Mouse (Mus musculus) limb, embryonic 13.5 days (tissue): ENCODE data around the gene Ccdc28b. TPM values are rescaled to one million over a fixed set of nuclear protein-coding genes. Genes with fewer than 3 reads are reported as not detected.

ENCODE experiments used
- ATAC-seq: fragments of 200-750 bp; cut with Nextera tagmentation; 2 replicates; pipeline ENCODE4 v1.8.0; 2017; ENCODE audit warnings: low read depth, moderate number of reproducible peaks, moderate TSS enrichment; ENCODE audit not compliant: low FRiP score
- H3K27ac ChIP-seq: fragments of 300-500 bp; sonication (generic); 2 replicates; pipeline ENCODE4 v1.5.1; 2015; ENCODE audit warnings: inconsistent platforms, mild to moderate bottlenecking, moderate library complexity
- H3K27me3 ChIP-seq: fragments of 300-500 bp; sonication (generic); 2 replicates; pipeline ENCODE4 v1.6.1; 2015; ENCODE audit warnings: mild to moderate bottlenecking, inconsistent platforms
- H3K36me3 ChIP-seq: fragments of 300-500 bp; sonication (generic); 2 replicates; pipeline ENCODE4 v1.6.1; 2015; ENCODE audit warnings: inconsistent platforms, mild to moderate bottlenecking, moderate library complexity
- H3K4me1 ChIP-seq: fragments of 300-500 bp; sonication (generic); 2 replicates; pipeline ENCODE4 v1.6.1; 2015; ENCODE audit warnings: inconsistent platforms
- H3K4me2 ChIP-seq: fragments of 300-500 bp; sonication (generic); replicated peaks from 2 replicates; pipeline ENCODE4 v1.6.1; 2015; ENCODE audit warnings: inconsistent platforms, mild to moderate bottlenecking, moderate library complexity
- H3K4me3 ChIP-seq: fragments of 300-500 bp; sonication (generic); 2 replicates; pipeline ENCODE4 v1.5.1; 2015; ENCODE audit warnings: moderate library complexity, mild to moderate bottlenecking, inconsistent platforms
- H3K9ac ChIP-seq: fragments of 300-500 bp; sonication (generic); 2 replicates; pipeline ENCODE4 v1.6.1; 2015; ENCODE audit warnings: mild to moderate bottlenecking, inconsistent platforms
- H3K9me3 ChIP-seq: fragments of 300-500 bp; sonication (generic); 2 replicates; pipeline ENCODE4 v1.6.1; 2016; ENCODE audit warnings: inconsistent platforms
- WGBS: fragments of 180-500 bp; shearing (Covaris S2); methylation state at CpG from one replicate; pipeline ENCODE4 v1.1.7; 2015; 5-methylcytosine and 5-hydroxymethylcytosine counted together
- polyA plus RNA-seq: library from polyadenylated mRNA; unstranded; fragments of >200 nt; fragmentation: Nextera tagmentation; extraction: Ambion mirVana; gene quantifications from 2 replicates; pipeline ENCODE4 v1.2.1, GENCODE M21; 2015

The Ccdc28b gene
- polyA plus RNA-seq, 1 experiment from 2014 or later = 51.7 TPM

GRCm38 (mm10) chr4:129577688-129578087, 46.1 kb downstream of the Ccdc28b start:
- ATAC-seq = no peak
- peaks cover 8% of the 10 kb centered on the region for H3K4me1 ChIP-seq
- 82% methylated on average over 7 of the region's 7 CpGs for WGBS
- no peaks in the 10 kb centered on the region for H3K27me3 ChIP-seq
- H3K4me2 ChIP-seq = no peak overlapping the region
- no peaks in the 10 kb centered on the region for H3K36me3 ChIP-seq
- H3K9me3 ChIP-seq = no peaks in the 10 kb centered on the region
- H3K27ac ChIP-seq = no peak overlapping the region
- H3K9ac ChIP-seq = no peak overlapping the region
- no peak overlapping the region for H3K4me3 ChIP-seq

- H3K4me2 ChIP-seq = peak overlapping the region; percentile 19; the same call in 1 of the 2 replicates
- H3K9ac ChIP-seq = no peak overlapping the region; the same call in 1 of the 2 replicates
- no peak overlapping the region for H3K4me3 ChIP-seq
- H3K9me3 ChIP-seq = no peaks in the 10 kb centered on the region
- ATAC-seq = no peak
- H3K27ac ChIP-seq = no peak overlapping the region
- H3K4me1 ChIP-seq = peaks cover 8% of the 10 kb centered on the region
- H3K36me3 ChIP-seq = no peaks in the 10 kb centered on the region
- H3K27me3 ChIP-seq = no peaks in the 10 kb centered on the region
- WGBS = 35% methylated on average over 21 of the region's 21 CpGs
Observed at GRCm38 (mm10) chr4:129576863-129577491, 46.8 kb downstream of the Ccdc28b start.

- ATAC-seq = peak; percentile 66; the same call in 1 of the 2 replicates
- Histone ChIP-seq H3K27me3 (no peaks in the 10 kb centered on the region), H3K36me3 (no peaks in the 10 kb centered on the region), H3K9me3 (no peaks in the 10 kb centered on the region), H3K4me1 (peaks cover 8% of the 10 kb centered on the region), H3K4me2 (peak overlapping the region; percentile 36), H3K4me3 (no peak overlapping the region), H3K27ac (peak overlapping the region; percentile 69; the same call in 1 of the 2 replicates), H3K9ac (no peak overlapping the region)
- 24% methylated on average over 7 of the region's 8 CpGs for WGBS
Observed at GRCm38 (mm10) chr4:129575171-129575844, 48.4 kb downstream of the Ccdc28b start.

- Histone ChIP-seq H3K36me3 (no peaks in the 10 kb centered on the region), H3K27ac (no peak within 1 kb of the TSS), H3K9ac (no peak within 1 kb of the TSS), H3K4me2 (no peak within 1 kb of the TSS), H3K27me3 (no peaks in the 10 kb centered on the region), H3K4me1 (peaks cover 8% of the 10 kb centered on the region), H3K9me3 (no peaks in the 10 kb centered on the region), H3K4me3 (no peak within 1 kb of the TSS)
- 86% methylated on average over 8 of the region's 8 CpGs for WGBS
- no peak for ATAC-seq
Observed at GRCm38 (mm10) chr4:129573430-129573829, 50.3 kb downstream of the Ccdc28b start, which contains the start of gene Lck. Gene Lck (minus strand): TSS chr4:129573641.

- H3K27me3 ChIP-seq = no peaks in the 10 kb centered on the region
- 94% methylated on average over 4 of the region's 4 CpGs for WGBS
- peaks cover 8% of the 10 kb centered on the region for H3K4me1 ChIP-seq
- H3K4me2 ChIP-seq = no peak overlapping the region
- H3K4me3 ChIP-seq = no peak overlapping the region
- H3K9ac ChIP-seq = no peak overlapping the region
- no peak for ATAC-seq
- no peaks in the 10 kb centered on the region for H3K36me3 ChIP-seq
- no peak overlapping the region for H3K27ac ChIP-seq
- no peaks in the 10 kb centered on the region for H3K9me3 ChIP-seq
Observed at GRCm38 (mm10) chr4:129573093-129573370, 50.7 kb downstream of the Ccdc28b start.

GRCm38 (mm10) chr4:129572236-129573092, 51.3 kb downstream of the Ccdc28b start:
- no peak overlapping the region for H3K9ac ChIP-seq
- 81% methylated on average over 13 of the region's 13 CpGs for WGBS
- H3K9me3 ChIP-seq = no peaks in the 10 kb centered on the region
- no peaks in the 10 kb centered on the region for H3K27me3 ChIP-seq
- no peak overlapping the region for H3K4me3 ChIP-seq
- peaks cover 8% of the 10 kb centered on the region for H3K4me1 ChIP-seq
- H3K27ac ChIP-seq = no peak overlapping the region
- H3K36me3 ChIP-seq = no peaks in the 10 kb centered on the region
- H3K4me2 ChIP-seq = no peak overlapping the region
- no peak for ATAC-seq

- H3K9me3 ChIP-seq = no peaks in the 10 kb centered on the region
- WGBS = 71% methylated on average over 8 of the region's 8 CpGs
- H3K9ac ChIP-seq = no peak overlapping the region
- ATAC-seq = no peak
- H3K4me1 ChIP-seq = peaks cover 8% of the 10 kb centered on the region
- no peak overlapping the region for H3K4me2 ChIP-seq
- no peaks in the 10 kb centered on the region for H3K36me3 ChIP-seq
- H3K27ac ChIP-seq = no peak overlapping the region
- no peaks in the 10 kb centered on the region for H3K27me3 ChIP-seq
- no peak overlapping the region for H3K4me3 ChIP-seq
Observed at GRCm38 (mm10) chr4:129571551-129572084, 52.1 kb downstream of the Ccdc28b start.

GRCm38 (mm10) chr4:129570028-129570427, 53.7 kb downstream of the Ccdc28b start:
- H3K9me3 ChIP-seq = no peaks in the 10 kb centered on the region
- H3K4me2 ChIP-seq = no peak overlapping the region
- H3K4me1 ChIP-seq = peaks cover 2% of the 10 kb centered on the region
- no peaks in the 10 kb centered on the region for H3K27me3 ChIP-seq
- no peak overlapping the region for H3K9ac ChIP-seq
- WGBS = 85% methylated on average over 6 of the region's 6 CpGs
- no peak for ATAC-seq
- no peaks in the 10 kb centered on the region for H3K36me3 ChIP-seq
- H3K27ac ChIP-seq = no peak overlapping the region
- H3K4me3 ChIP-seq = no peak overlapping the region

Other genes starting within 250 kb of the Ccdc28b start
- gene Zbtb8a, start 245.8 kb downstream of the Ccdc28b start, polyA plus RNA-seq = 14.6 and 14.8 TPM in 2 replicates
- gene Zbtb8b, start 183.1 kb downstream of the Ccdc28b start, polyA plus RNA-seq = 1.9 TPM in 2 replicates
- 27.9 and 30.3 TPM in 2 replicates for gene Bsdc1, start 162.4 kb downstream of the Ccdc28b start, polyA plus RNA-seq
- gene Tssk3, start 132.9 kb downstream of the Ccdc28b start, polyA plus RNA-seq = not detected in 2 replicates
- not detected in 2 replicates for gene Fam229a, start 132.8 kb downstream of the Ccdc28b start, polyA plus RNA-seq
- 957 and 1,008 TPM in 2 replicates for gene Marcksl1, start 110.4 kb downstream of the Ccdc28b start, polyA plus RNA-seq
- 244 and 251 TPM in 2 replicates for gene Hdac1, start 81.2 kb downstream of the Ccdc28b start, polyA plus RNA-seq
- 11.1 and 12.1 TPM in 2 replicates for gene Lck, start 50.3 kb downstream of the Ccdc28b start, polyA plus RNA-seq
- gene Fam167b, start 45.4 kb downstream of the Ccdc28b start, polyA plus RNA-seq = 4.5 and 5.1 TPM in 2 replicates
- 285 and 288 TPM in 2 replicates for gene Eif3i, start 23.3 kb downstream of the Ccdc28b start, polyA plus RNA-seq
- 211 and 218 TPM in 2 replicates for gene Tmem234, start 23.3 kb downstream of the Ccdc28b start, polyA plus RNA-seq
- gene Dcdc2b, start 9.7 kb downstream of the Ccdc28b start, polyA plus RNA-seq = 1.7 and 2.3 TPM in 2 replicates
- gene Iqcc, start 4.8 kb downstream of the Ccdc28b start, polyA plus RNA-seq = 28.6 and 30.2 TPM in 2 replicates
- 97.5 and 102 TPM in 2 replicates for gene Txlna, start 17.1 kb upstream of the Ccdc28b start, polyA plus RNA-seq
- 15.0 and 17.4 TPM in 2 replicates for gene Kpna6, start 48.8 kb upstream of the Ccdc28b start, polyA plus RNA-seq
- gene Tmem39b, start 72.9 kb upstream of the Ccdc28b start, polyA plus RNA-seq = 14.4 and 16.1 TPM in 2 replicates
- gene Khdrbs1, start 118.4 kb upstream of the Ccdc28b start, polyA plus RNA-seq = 145 and 149 TPM in 2 replicates
- 370 and 392 TPM in 2 replicates for gene Ptp4a2, start 187.3 kb upstream of the Ccdc28b start, polyA plus RNA-seq